Mouse (Mus musculus): ENCODE measurements around the gene Ninl. TPM values are rescaled to one million over a fixed set of nuclear protein-coding genes. Genes with fewer than 3 reads are reported as not detected.

Gene Ninl
- polyA plus RNA-seq, 1 experiment: 0.40 TPM

GRCm38 (mm10) chr2:150887370-150887769 is 151.8 kb downstream of the Ninl start:
- DNase-seq: no peak
- Histone ChIP-seq H3K4me3 (ENCODE audit: control insufficient read depth, insufficient read depth, low read length) (no peak overlapping the region), H3K27ac (ENCODE audit: control insufficient read depth, insufficient read depth, low read length) (no peak overlapping the region), H3K27me3 (ENCODE audit: control insufficient read depth, insufficient read depth, low read length) (no peaks in the 10 kb centered on the region), H3K4me1 (replicated peaks; ENCODE audit: control insufficient read depth, insufficient read depth, low read length) (no peaks in the 10 kb centered on the region), H3K36me3 (ENCODE audit: control insufficient read depth, insufficient read depth, low read length) (no peaks in the 10 kb centered on the region)
- 92% methylated on average over 2 of the region's 2 CpGs for WGBS
- no peak for TF ChIP-seq POLR2A (IDR thresholded peaks at IDR 0.05; ENCODE audit: control insufficient read depth, extremely low read depth, insufficient read depth, low read length, poor library complexity)
- TF ChIP-seq CTCF (IDR thresholded peaks at IDR 0.05; ENCODE audit: borderline replicate concordance, control insufficient read depth, extremely low read depth, insufficient read depth, low read length, poor library complexity): no peak

- no peak overlapping the region for H3K27ac ChIP-seq (ENCODE audit: control insufficient read depth, insufficient read depth, low read length)
- no peaks in the 10 kb centered on the region for H3K27me3 ChIP-seq (ENCODE audit: control insufficient read depth, insufficient read depth, low read length)
- H3K4me3 ChIP-seq (ENCODE audit: control insufficient read depth, insufficient read depth, low read length): no peak overlapping the region
- DNase-seq: no peak
- TF ChIP-seq POLR2A (IDR thresholded peaks at IDR 0.05; ENCODE audit: control insufficient read depth, extremely low read depth, insufficient read depth, low read length, poor library complexity): no peak
- no peak for TF ChIP-seq CTCF (IDR thresholded peaks at IDR 0.05; ENCODE audit: borderline replicate concordance, control insufficient read depth, extremely low read depth, insufficient read depth, low read length, poor library complexity)
- no peaks in the 10 kb centered on the region for H3K4me1 ChIP-seq (replicated peaks; ENCODE audit: control insufficient read depth, insufficient read depth, low read length)
- no peaks in the 10 kb centered on the region for H3K36me3 ChIP-seq (ENCODE audit: control insufficient read depth, insufficient read depth, low read length)
Measured at GRCm38 (mm10) chr2:150886315-150886714, 152.9 kb downstream of the Ninl start.

GRCm38 (mm10) chr2:150885814-150886213 is 153.4 kb downstream of the Ninl start:
- no peaks in the 10 kb centered on the region for H3K4me1 ChIP-seq (replicated peaks; ENCODE audit: control insufficient read depth, insufficient read depth, low read length)
- H3K27me3 ChIP-seq (ENCODE audit: control insufficient read depth, insufficient read depth, low read length): no peaks in the 10 kb centered on the region
- H3K4me3 ChIP-seq (ENCODE audit: control insufficient read depth, insufficient read depth, low read length): no peak overlapping the region
- WGBS: 93% methylated on average over 1 of the region's 1 CpGs
- no peak for TF ChIP-seq POLR2A (IDR thresholded peaks at IDR 0.05; ENCODE audit: control insufficient read depth, extremely low read depth, insufficient read depth, low read length, poor library complexity)
- no peak for TF ChIP-seq CTCF (IDR thresholded peaks at IDR 0.05; ENCODE audit: borderline replicate concordance, control insufficient read depth, extremely low read depth, insufficient read depth, low read length, poor library complexity)
- no peaks in the 10 kb centered on the region for H3K36me3 ChIP-seq (ENCODE audit: control insufficient read depth, insufficient read depth, low read length)
- DNase-seq: no peak
- H3K27ac ChIP-seq (ENCODE audit: control insufficient read depth, insufficient read depth, low read length): no peak overlapping the region

- TF ChIP-seq CTCF (IDR thresholded peaks at IDR 0.05; ENCODE audit: borderline replicate concordance, control insufficient read depth, extremely low read depth, insufficient read depth, low read length, poor library complexity): no peak
- Histone ChIP-seq H3K36me3 (ENCODE audit: control insufficient read depth, insufficient read depth, low read length) (no peaks in the 10 kb centered on the region), H3K27me3 (ENCODE audit: control insufficient read depth, insufficient read depth, low read length) (no peaks in the 10 kb centered on the region), H3K4me1 (replicated peaks; ENCODE audit: control insufficient read depth, insufficient read depth, low read length) (no peaks in the 10 kb centered on the region), H3K4me3 (ENCODE audit: control insufficient read depth, insufficient read depth, low read length) (no peak overlapping the region), H3K27ac (ENCODE audit: control insufficient read depth, insufficient read depth, low read length) (no peak overlapping the region)
- no peak for DNase-seq
- 100% methylated on average over 1 of the region's 1 CpGs for WGBS
Measured at GRCm38 (mm10) chr2:150884779-150885110, 154.4 kb downstream of the Ninl start.

Other genes with a start within 250 kb of the Ninl start
- 48.4 and 63.0 TPM in 2 replicates for gene Abhd12, start 134.6 kb downstream of the Ninl start, polyA plus RNA-seq (2012; rRNA removed)
- 10.8 and 12.3 TPM in 2 replicates for gene Gins1, start 134.0 kb downstream of the Ninl start, polyA plus RNA-seq (2012; rRNA removed)
- 3.0 and 4.3 TPM in 2 replicates for gene Nanp, start within 50 bp of the Ninl start, polyA plus RNA-seq (2012; rRNA removed)
- gene Gm14151, start 53.0 kb upstream of the Ninl start, polyA plus RNA-seq (2012; rRNA removed): not detected in 2 replicates
- gene Gm14147, start 58.9 kb upstream of the Ninl start, polyA plus RNA-seq (2012; rRNA removed): 0.11 TPM in 1 of 2 replicates, not detected in the other